Mouse (Mus musculus): ENCODE results near the gene Slf2.

DNA sequence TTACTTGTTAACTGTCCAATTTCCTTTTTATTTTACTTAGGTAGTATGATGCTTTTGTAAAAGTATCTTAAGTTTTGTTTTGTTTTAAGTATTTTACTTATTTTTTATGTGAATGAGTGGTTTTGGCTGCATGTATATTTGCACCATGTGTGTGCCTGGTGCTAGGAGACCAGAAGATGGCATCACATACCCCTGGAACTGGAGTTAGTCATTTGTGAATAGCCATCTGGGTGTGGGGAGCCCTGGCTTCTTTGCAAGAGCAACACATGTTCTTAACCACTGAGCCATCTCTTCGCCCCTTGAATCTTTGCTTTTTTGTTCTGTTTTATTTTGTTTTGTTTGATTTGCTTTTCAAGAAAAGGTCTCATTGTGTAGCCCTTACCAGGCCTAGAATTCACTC, 2.2 kb downstream of the Slf2 start:
- TF ChIP-seq E2F4 (IDR thresholded peaks at IDR 0.05; ENCODE audit: insufficient read depth), result no peak
- TF ChIP-seq REST (IDR thresholded peaks at IDR 0.05; ENCODE audit: insufficient read depth, insufficient read length), result no peak
- no peak for TF ChIP-seq SRF (IDR thresholded peaks at IDR 0.05; ENCODE audit: control insufficient read depth, insufficient read length, low read depth)
- no peak for TF ChIP-seq POLR2A (IDR thresholded peaks at IDR 0.05; ENCODE audit: insufficient read length, low read depth)
- no peak for TF ChIP-seq MYOD1 (IDR thresholded peaks at IDR 0.05; ENCODE audit: control insufficient read depth in 1 of 3, insufficient read length in 2 of 3, low read depth in 2 of 3)
